Mouse (Mus musculus) heart, embryonic 14.5 days (tissue): ENCODE data around the gene Sstr3. TPM values are rescaled to one million over a fixed set of nuclear protein-coding genes. Genes with fewer than 3 reads are reported as not detected.

Source experiments
- ATAC-seq: fragments of 200-750 bp; cut with Nextera tagmentation; 2 replicates; pipeline ENCODE4 v1.8.0; 2017; ENCODE audit warnings: low read depth, moderate TSS enrichment; ENCODE audit not compliant: insufficient number of reproducible peaks, insufficient read depth, low FRiP score
- H3K27ac ChIP-seq, 2 experiments: fragments of 200-500 bp in 1 of 2; fragments of 300-500 bp in 1 of 2; sonication (generic) in 1 of 2; replicated peaks in 1 of 2; 2 replicates each; pipeline ENCODE4 v1.5.1; 2012 to 2014; ENCODE audit warnings: low read depth in 2 of 2, low read length in 2 of 2, control low read depth in 1 of 2, mild to moderate bottlenecking in 1 of 2, mixed read lengths in 1 of 2; ENCODE audit not compliant: control insufficient read depth in 1 of 2, insufficient read depth in 1 of 2
- H3K27me3 ChIP-seq: fragments of 300-500 bp; sonication (generic); 2 replicates; pipeline ENCODE4 v1.6.1; 2014; ENCODE audit warnings: mild to moderate bottlenecking, low read length, control low read depth; ENCODE audit not compliant: control insufficient read depth, insufficient read depth
- H3K36me3 ChIP-seq: fragments of 300-500 bp; sonication (generic); 2 replicates; pipeline ENCODE4 v1.6.1; 2014; ENCODE audit warnings: mild to moderate bottlenecking, control low read depth, low read length, mixed read lengths; ENCODE audit not compliant: control insufficient read depth, insufficient read depth
- H3K4me1 ChIP-seq, 2 experiments: fragments of 200-500 bp in 1 of 2; fragments of 300-500 bp in 1 of 2; sonication (generic) in 1 of 2; 2 replicates each; pipeline ENCODE4 v1.6.1; 2012 to 2014; ENCODE audit warnings: low read length in 2 of 2, control low read depth in 1 of 2, mixed read lengths in 1 of 2; ENCODE audit not compliant: control insufficient read depth in 2 of 2, insufficient read depth in 2 of 2
- H3K4me2 ChIP-seq: fragments of 300-500 bp; sonication (generic); 2 replicates; pipeline ENCODE4 v1.6.1; 2014; ENCODE audit warnings: mild to moderate bottlenecking, low read length
- H3K4me3 ChIP-seq, 2 experiments: fragments of 200-500 bp in 1 of 2; fragments of 300-500 bp in 1 of 2; sonication (generic) in 1 of 2; 2 replicates each; pipeline ENCODE4 v1.5.1; 2012 to 2014; ENCODE audit warnings: low read length in 2 of 2, mild to moderate bottlenecking in 2 of 2, control low read depth in 1 of 2, low read depth in 1 of 2, moderate library complexity in 1 of 2; ENCODE audit not compliant: control insufficient read depth in 1 of 2, insufficient read depth in 1 of 2
- H3K9ac ChIP-seq: fragments of 300-500 bp; sonication (generic); 2 replicates; pipeline ENCODE4 v1.6.1; 2014; ENCODE audit warnings: mild to moderate bottlenecking, low read length
- H3K9me3 ChIP-seq: fragments of 300-500 bp; sonication (generic); 2 replicates; pipeline ENCODE4 v1.6.1; 2016; ENCODE audit warnings: low read length, control low read depth; ENCODE audit not compliant: control insufficient read depth
- WGBS: fragments of 180-500 bp; shearing (Covaris S2); extraction: QIAGEN DNeasy Blood & Tissue Kit; methylation state at CpG from one replicate; pipeline ENCODE4 v1.1.7; 2014; 5-methylcytosine and 5-hydroxymethylcytosine counted together
- polyA plus RNA-seq: library from polyadenylated mRNA; unstranded; fragments of >200 nt; fragmentation: Nextera tagmentation; extraction: Ambion mirVana; gene quantifications from 2 replicates; pipeline ENCODE4 v1.2.1, GENCODE M21; 2014

Gene Sstr3
- polyA plus RNA-seq, 1 experiment from 2014 or later: not detected

- Histone ChIP-seq H3K9me3 (peaks cover 6% of the 10 kb centered on the region; the same call in 1 of the 2 replicates), H3K4me2 (no peak overlapping the region), H3K4me1 (peaks cover 21 to 35% of the 10 kb centered on the region in 2 experiments), H3K27me3 (peaks cover 22% of the 10 kb centered on the region), H3K9ac (no peak overlapping the region), H3K27ac (no peak overlapping the region), H3K36me3 (no peaks in the 10 kb centered on the region), H3K4me3 (no peak overlapping the region)
- WGBS: 77% methylated on average over 4 of the region's 4 CpGs
- no peak for ATAC-seq
Measured at GRCm38 (mm10) chr15:78546060-78546459, 1.6 kb upstream of the Sstr3 start.

- ATAC-seq: no peak
- Histone ChIP-seq H3K36me3 (no peaks in the 10 kb centered on the region), H3K27me3 (peaks cover 29% of the 10 kb centered on the region), H3K4me1 (peaks cover 21 to 38% of the 10 kb centered on the region in 2 experiments), H3K9ac (no peak overlapping the region), H3K4me2 (no peak overlapping the region), H3K4me3 (no peak overlapping the region), H3K27ac (no peak overlapping the region), H3K9me3 (no peaks in the 10 kb centered on the region)
- 72% methylated on average over 15 of the region's 15 CpGs for WGBS
Measured at GRCm38 (mm10) chr15:78544041-78544440, 444 bp downstream of the Sstr3 start.

GRCm38 (mm10) chr15:78542767-78543303 lies 1.6 kb downstream of the Sstr3 start:
- no peaks in the 10 kb centered on the region for H3K9me3 ChIP-seq
- peaks cover 34% of the 10 kb centered on the region for H3K27me3 ChIP-seq
- H3K27ac ChIP-seq: no peak overlapping the region
- H3K4me2 ChIP-seq: no peak overlapping the region
- no peak overlapping the region for H3K4me3 ChIP-seq
- peaks cover 20 to 31% of the 10 kb centered on the region in 2 experiments for H3K4me1 ChIP-seq
- WGBS: 50% methylated on average over 7 of the region's 7 CpGs
- no peaks in the 10 kb centered on the region for H3K36me3 ChIP-seq
- no peak overlapping the region for H3K9ac ChIP-seq
- no peak for ATAC-seq

DNA sequence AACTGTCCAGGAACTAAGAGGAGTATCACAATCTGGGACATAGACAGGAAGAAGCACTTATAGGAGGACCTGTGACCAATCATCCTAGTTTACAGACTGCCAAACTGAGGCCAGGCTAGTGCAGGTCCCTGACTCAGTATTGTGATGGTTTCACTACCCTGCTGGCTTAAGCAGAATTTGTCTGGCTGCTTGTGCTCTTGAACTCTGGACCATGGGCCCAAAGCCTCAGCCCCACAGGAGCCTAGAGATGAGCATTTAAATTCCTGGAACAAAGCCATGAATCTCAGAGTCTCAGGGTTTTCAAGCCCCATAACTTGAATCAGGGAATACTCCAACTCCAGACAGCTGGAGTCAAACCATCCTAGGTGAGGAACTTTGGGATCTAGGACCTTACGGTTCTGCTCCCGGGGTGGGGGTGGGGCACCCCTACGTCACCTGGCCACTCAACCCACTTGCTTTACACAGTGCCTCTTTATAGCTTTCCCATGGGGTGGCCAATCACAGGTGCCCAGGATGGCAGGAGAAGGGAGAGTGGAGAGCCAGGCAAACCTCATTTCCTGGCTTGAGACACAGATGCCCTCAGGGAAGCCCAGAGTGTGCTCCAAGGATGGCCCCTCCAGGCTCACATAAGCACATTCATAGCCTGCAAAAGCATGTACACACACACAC lies 2.3 kb downstream of the Sstr3 start:
- peak overlapping the region; percentile 31; the same call in 1 of the 2 replicates for H3K9ac ChIP-seq
- peak overlapping the region in 1 of 2 experiments; percentile 60; a peak in 2 of 4 replicates for H3K27ac ChIP-seq
- no peaks in the 10 kb centered on the region for H3K36me3 ChIP-seq
- no peak for ATAC-seq
- no peak overlapping the region for H3K4me3 ChIP-seq
- H3K27me3 ChIP-seq: peaks cover 34% of the 10 kb centered on the region
- no peaks in the 10 kb centered on the region for H3K9me3 ChIP-seq
- peaks cover 20 to 28% of the 10 kb centered on the region in 2 experiments for H3K4me1 ChIP-seq
- H3K4me2 ChIP-seq: peak overlapping the region; percentile 5; the same call in 1 of the 2 replicates
- 70% methylated on average over 3 of the region's 3 CpGs for WGBS

DNA sequence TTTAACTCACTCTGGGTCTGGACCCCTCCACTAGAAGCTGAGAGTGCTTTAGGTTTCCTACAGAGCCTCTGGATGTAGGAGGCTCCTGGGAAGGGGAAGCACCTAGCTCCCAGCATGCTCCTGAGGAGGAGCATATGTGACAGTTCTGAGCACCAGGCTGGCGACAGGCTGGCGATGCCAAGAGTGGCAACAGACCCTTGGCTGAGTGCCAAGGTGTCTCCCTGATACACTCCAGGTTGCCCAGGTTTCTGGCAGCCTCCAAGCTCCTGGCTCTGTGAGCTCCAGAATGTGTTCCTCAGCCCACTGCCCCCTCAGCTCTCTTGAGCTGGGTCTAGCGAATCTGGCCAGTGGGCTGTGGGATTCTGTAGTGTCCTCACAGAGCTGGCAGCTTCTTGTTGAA lies 2.9 kb downstream of the Sstr3 start:
- ATAC-seq: peak; percentile 65
- Histone ChIP-seq H3K4me3 (no peak overlapping the region), H3K27me3 (peaks cover 34% of the 10 kb centered on the region), H3K9me3 (no peaks in the 10 kb centered on the region), H3K4me1 (peaks cover 20 to 28% of the 10 kb centered on the region in 2 experiments), H3K36me3 (no peaks in the 10 kb centered on the region), H3K9ac (peak overlapping the region; percentile 31; the same call in 1 of the 2 replicates), H3K4me2 (peak overlapping the region; percentile 5; the same call in 1 of the 2 replicates), H3K27ac (peak overlapping the region in 1 of 2 experiments; percentile 60; a peak in 2 of 4 replicates)
- WGBS: 4% methylated on average over 3 of the region's 3 CpGs

DNA sequence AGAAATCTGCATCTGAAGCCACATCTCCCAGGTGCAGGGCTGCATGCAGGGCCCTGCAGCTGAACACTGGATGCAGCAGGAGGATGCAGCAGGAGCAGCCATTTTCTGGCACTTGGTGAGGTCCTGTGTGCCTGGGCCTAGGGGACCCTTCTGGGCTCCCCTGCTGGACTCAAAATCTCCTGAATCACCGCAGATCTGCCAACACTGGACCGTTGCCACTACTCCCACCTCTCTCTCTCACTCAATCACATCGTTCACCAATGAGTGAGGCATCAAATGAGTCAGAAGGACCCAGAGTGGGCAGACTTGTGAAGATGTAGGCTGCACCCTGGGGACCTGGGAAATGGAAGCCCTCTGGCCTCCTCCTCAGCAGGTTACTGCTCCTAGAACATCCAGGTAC lies 3.4 kb downstream of the Sstr3 start:
- Histone ChIP-seq H3K4me1 (peaks cover 20 to 28% of the 10 kb centered on the region in 2 experiments), H3K4me2 (no peak overlapping the region), H3K9ac (no peak overlapping the region), H3K27me3 (peaks cover 34% of the 10 kb centered on the region), H3K4me3 (no peak overlapping the region), H3K36me3 (no peaks in the 10 kb centered on the region), H3K27ac (peak overlapping the region in 1 of 2 experiments; percentile 45; a peak in 1 of 4 replicates), H3K9me3 (no peaks in the 10 kb centered on the region)
- no peak for ATAC-seq
- 78% methylated on average over 3 of the region's 3 CpGs for WGBS

DNA sequence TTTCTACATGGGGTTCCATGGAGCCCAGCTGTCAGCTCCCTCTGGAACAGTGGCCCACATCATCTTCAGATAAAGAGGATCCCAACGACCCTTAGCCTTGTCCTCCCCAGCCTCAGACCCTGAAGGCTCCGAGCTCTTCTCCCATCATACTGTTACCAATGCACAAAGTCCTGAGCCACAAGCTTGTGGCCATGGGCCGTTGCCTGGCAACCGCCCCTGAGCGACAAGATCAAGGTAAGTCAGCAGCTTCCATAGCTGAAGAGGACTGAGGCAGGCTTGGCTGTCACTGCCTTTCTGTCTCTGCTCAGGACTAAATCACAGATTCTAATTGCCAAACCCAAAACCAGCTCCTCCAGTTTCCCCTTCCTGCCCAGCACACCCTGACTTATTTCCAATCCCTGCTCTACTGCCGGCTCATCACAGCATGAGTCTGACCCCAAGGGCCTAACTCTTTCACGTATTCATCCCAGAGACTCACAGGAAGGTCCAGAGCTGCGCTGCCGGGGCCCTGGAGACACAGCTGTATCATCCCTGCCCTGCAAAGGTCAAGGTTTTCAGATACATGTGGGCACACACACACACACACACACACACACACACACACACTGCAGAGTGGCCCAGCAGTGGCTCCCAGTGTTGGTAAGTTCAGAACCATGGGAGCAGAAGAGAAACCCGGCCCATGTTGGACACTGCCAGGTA lies 8.6 kb downstream of the Sstr3 start:
- Histone ChIP-seq H3K9me3 (no peaks in the 10 kb centered on the region), H3K4me2 (no peak overlapping the region), H3K36me3 (no peaks in the 10 kb centered on the region), H3K27me3 (peaks cover 14% of the 10 kb centered on the region), H3K27ac (no peak overlapping the region), H3K9ac (no peak overlapping the region), H3K4me3 (no peak overlapping the region), H3K4me1 (peaks cover 7 to 10% of the 10 kb centered on the region in 2 experiments)
- WGBS: 62% methylated on average over 10 of the region's 10 CpGs
- no peak for ATAC-seq
